Mouse (Mus musculus) hindbrain, embryonic 14.5 days (tissue): ENCODE measurements at regions not wholly inside any gene's neighbourhood (a gene's known extent, or its start where the extent isn't known, plus 50 kb on each side); places are given as distances from the start of the nearest gene placed in this dataset.

Experiments used
- ATAC-seq: fragments of 200-750 bp; cut with Nextera tagmentation; 2 replicates; pipeline ENCODE4 v1.8.0; 2017; ENCODE audit warnings: moderate number of reproducible peaks, mild to moderate bottlenecking, moderate TSS enrichment, moderate library complexity; ENCODE audit not compliant: low FRiP score
- DNase-seq: peaks from one replicate; pipeline ENCODE4 v3.0.0-alpha.2; 2015; ENCODE audit warnings: low spot score
- H3K27ac ChIP-seq: fragments of 300-500 bp; sonication (generic); 2 replicates; pipeline ENCODE4 v1.5.1; 2014; ENCODE audit warnings: mild to moderate bottlenecking, moderate library complexity
- H3K27me3 ChIP-seq: fragments of 300-500 bp; sonication (generic); 2 replicates; pipeline ENCODE4 v1.6.1; 2014; ENCODE audit warnings: mild to moderate bottlenecking, low read length, mixed read lengths; ENCODE audit not compliant: control insufficient read depth, insufficient read depth
- H3K36me3 ChIP-seq: fragments of 300-500 bp; sonication (generic); replicated peaks from 2 replicates; pipeline ENCODE4 v1.6.1; 2014; ENCODE audit not compliant: control insufficient read depth, insufficient read depth
- H3K4me1 ChIP-seq: fragments of 300-500 bp; sonication (generic); replicated peaks from 2 replicates; pipeline ENCODE4 v1.6.1; 2014; ENCODE audit warnings: antibody characterized with exemption, low read length, mixed read lengths; ENCODE audit not compliant: control insufficient read depth, insufficient read depth
- H3K4me2 ChIP-seq: fragments of 300-500 bp; sonication (generic); replicated peaks from 2 replicates; pipeline ENCODE4 v1.6.1; 2014; ENCODE audit warnings: mild to moderate bottlenecking, moderate library complexity
- H3K4me3 ChIP-seq: fragments of 300-500 bp; sonication (generic); replicated peaks from 2 replicates; pipeline ENCODE4 v1.5.1; 2014; ENCODE audit warnings: mild to moderate bottlenecking, low read length
- H3K9ac ChIP-seq: fragments of 300-500 bp; sonication (generic); 2 replicates; pipeline ENCODE4 v1.6.1; 2014
- H3K9me3 ChIP-seq: fragments of 300-500 bp; sonication (generic); 2 replicates; pipeline ENCODE4 v1.6.1; 2016; ENCODE audit warnings: low read length; ENCODE audit not compliant: control insufficient read depth
- WGBS: fragments of 180-500 bp; shearing (Covaris S2); extraction: QIAGEN DNeasy Blood & Tissue Kit; methylation state at CpG from one replicate; pipeline ENCODE4 v1.1.7; 2014; 5-methylcytosine and 5-hydroxymethylcytosine counted together

GRCm38 (mm10) chr6:117451001-117451400 is 282.7 kb downstream of the Cxcl12 start:
- Histone ChIP-seq H3K36me3 (no peaks in the 10 kb centered on the region), H3K27me3 (no peaks in the 10 kb centered on the region), H3K4me3 (no peak overlapping the region), H3K4me1 (no peaks in the 10 kb centered on the region), H3K9ac (no peak overlapping the region), H3K4me2 (no peak overlapping the region), H3K27ac (no peak overlapping the region), H3K9me3 (no peaks in the 10 kb centered on the region)
- WGBS: 83% methylated on average over 5 of the region's 5 CpGs
- ATAC-seq (no peak), DNase-seq (no peak)

DNA sequence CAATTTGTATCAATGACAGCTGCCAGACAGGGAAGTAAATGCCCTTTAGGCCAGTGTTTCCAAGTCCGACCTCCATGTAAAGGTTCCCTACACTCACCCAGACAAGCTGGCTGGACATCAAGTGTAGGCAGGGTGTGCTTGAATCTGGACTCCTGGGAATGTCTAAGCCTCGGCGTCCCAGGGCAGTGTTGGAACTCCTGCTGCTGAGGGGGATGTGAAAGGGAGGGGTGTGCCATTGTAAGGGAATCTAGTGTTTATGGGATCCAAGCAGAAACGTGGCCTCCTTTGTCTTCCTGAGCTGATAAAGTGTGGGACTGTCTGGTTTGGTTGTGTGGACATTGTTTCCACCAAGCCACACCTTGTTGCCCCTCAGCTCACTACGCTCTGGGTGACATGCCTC is 291.9 kb downstream of the Cxcl12 start:
- Histone ChIP-seq H3K36me3 (no peaks in the 10 kb centered on the region), H3K4me1 (no peaks in the 10 kb centered on the region), H3K27ac (no peak overlapping the region), H3K9me3 (no peaks in the 10 kb centered on the region), H3K4me3 (no peak overlapping the region), H3K9ac (no peak overlapping the region), H3K27me3 (no peaks in the 10 kb centered on the region), H3K4me2 (no peak overlapping the region)
- DNase-seq: no peak
- WGBS: 42% methylated on average over 5 of the region's 5 CpGs
- ATAC-seq: no peak

DNA sequence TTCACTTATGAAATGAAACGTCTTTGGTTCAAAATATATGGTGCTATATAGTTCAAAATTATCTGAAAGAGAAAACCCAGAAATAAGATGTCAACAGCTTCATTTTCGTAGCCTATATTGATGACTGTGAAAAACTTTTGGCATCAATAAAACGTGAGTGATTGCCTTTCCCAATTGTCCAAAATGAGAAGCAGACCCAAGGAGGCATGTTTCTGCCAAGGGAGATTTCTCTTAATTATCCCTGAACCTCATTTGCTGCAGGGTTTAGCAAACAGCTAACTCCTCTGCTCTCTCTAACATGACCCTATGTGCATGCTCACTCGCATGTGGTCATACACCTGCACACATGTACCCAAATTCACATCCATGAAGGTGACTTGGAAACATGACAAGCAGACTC is 296.8 kb downstream of the Cxcl12 start:
- Histone ChIP-seq H3K4me1 (no peaks in the 10 kb centered on the region), H3K36me3 (no peaks in the 10 kb centered on the region), H3K27ac (no peak overlapping the region), H3K9me3 (no peaks in the 10 kb centered on the region), H3K9ac (no peak overlapping the region), H3K4me3 (no peak overlapping the region), H3K4me2 (no peak overlapping the region), H3K27me3 (no peaks in the 10 kb centered on the region)
- WGBS: 88% methylated on average over 4 of the region's 4 CpGs
- no peak for DNase-seq
- ATAC-seq: no peak

DNA sequence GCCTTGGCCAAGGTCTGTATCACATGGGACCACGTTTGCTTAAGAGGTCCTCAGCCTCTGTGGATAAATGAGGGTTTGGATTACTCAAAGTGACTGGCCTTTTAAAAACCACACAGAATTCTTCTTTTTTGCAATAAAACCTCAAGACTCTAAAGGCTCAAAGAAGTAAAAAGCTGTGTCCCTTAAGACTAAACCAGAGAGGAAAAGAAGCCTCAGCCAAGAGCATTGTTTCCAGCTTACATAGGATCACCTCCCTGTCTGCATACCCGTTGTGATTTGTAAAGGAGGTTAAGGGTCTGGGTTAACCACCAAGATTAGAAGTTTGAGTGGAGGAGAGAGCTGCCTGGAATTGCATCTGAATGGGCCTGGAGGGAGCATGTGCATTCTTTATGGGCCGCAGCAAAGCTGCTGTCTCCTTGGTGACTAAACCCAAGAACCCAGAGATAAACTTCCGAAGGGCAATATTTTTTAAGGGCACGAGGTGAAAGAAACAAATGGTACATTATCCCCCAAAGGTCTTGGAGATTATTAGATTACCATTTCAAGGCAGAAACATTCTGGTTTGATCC is 297.4 kb downstream of the Cxcl12 start:
- Histone ChIP-seq H3K9ac (no peak overlapping the region), H3K36me3 (no peaks in the 10 kb centered on the region), H3K4me3 (no peak overlapping the region), H3K27me3 (no peaks in the 10 kb centered on the region), H3K27ac (no peak overlapping the region), H3K4me1 (no peaks in the 10 kb centered on the region), H3K9me3 (no peaks in the 10 kb centered on the region), H3K4me2 (no peak overlapping the region)
- ATAC-seq (no peak), DNase-seq (no peak)
- WGBS: 46% methylated on average over 5 of the region's 5 CpGs

GRCm38 (mm10) chr6:117479376-117479775 is 311.0 kb downstream of the Cxcl12 start:
- no peaks in the 10 kb centered on the region for H3K4me1 ChIP-seq
- DNase-seq (no peak), ATAC-seq (no peak)
- H3K36me3 ChIP-seq: no peaks in the 10 kb centered on the region
- WGBS: 47% methylated on average over 2 of the region's 2 CpGs
- H3K4me2 ChIP-seq: no peak overlapping the region
- no peaks in the 10 kb centered on the region for H3K9me3 ChIP-seq
- no peak overlapping the region for H3K9ac ChIP-seq
- H3K4me3 ChIP-seq: no peak overlapping the region
- no peak overlapping the region for H3K27ac ChIP-seq
- no peaks in the 10 kb centered on the region for H3K27me3 ChIP-seq

GRCm38 (mm10) chr6:117480396-117480795 is 312.1 kb downstream of the Cxcl12 start:
- Histone ChIP-seq H3K9ac (no peak overlapping the region), H3K4me1 (no peaks in the 10 kb centered on the region), H3K4me2 (no peak overlapping the region), H3K9me3 (no peaks in the 10 kb centered on the region), H3K4me3 (no peak overlapping the region), H3K27me3 (no peaks in the 10 kb centered on the region), H3K27ac (no peak overlapping the region), H3K36me3 (no peaks in the 10 kb centered on the region)
- ATAC-seq (no peak), DNase-seq (no peak)
- WGBS: 72% methylated on average over 2 of the region's 2 CpGs

DNA sequence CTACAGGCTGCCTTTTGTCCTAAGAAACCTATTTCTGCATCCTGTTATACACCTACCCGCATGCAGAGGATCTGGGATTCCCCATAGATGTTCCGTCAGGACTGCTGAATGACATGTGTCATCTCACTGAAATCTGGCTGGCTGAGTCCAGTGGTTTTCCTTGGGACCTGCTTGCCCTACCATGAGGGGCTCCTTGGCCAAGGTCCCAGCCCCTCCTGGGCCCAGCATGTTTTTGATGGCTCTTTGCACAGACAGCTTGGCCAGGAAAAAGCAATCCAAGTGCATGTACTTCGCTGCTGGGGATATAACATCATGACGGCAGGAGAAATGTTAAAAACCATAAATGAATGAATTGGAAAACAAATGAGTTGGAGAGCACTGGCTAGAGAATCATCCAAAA is 320.8 kb downstream of the Cxcl12 start:
- Histone ChIP-seq H3K9me3 (no peaks in the 10 kb centered on the region), H3K4me1 (no peaks in the 10 kb centered on the region), H3K4me2 (no peak overlapping the region), H3K36me3 (no peaks in the 10 kb centered on the region), H3K27ac (no peak overlapping the region), H3K27me3 (no peaks in the 10 kb centered on the region), H3K4me3 (no peak overlapping the region), H3K9ac (no peak overlapping the region)
- 93% methylated on average over 4 of the region's 4 CpGs for WGBS
- ATAC-seq: no peak
- no peak for DNase-seq

GRCm38 (mm10) chr6:117489761-117490396 is 321.5 kb downstream of the Cxcl12 start:
- no peak overlapping the region for H3K27ac ChIP-seq
- WGBS: 83% methylated on average over 3 of the region's 3 CpGs
- H3K27me3 ChIP-seq: no peaks in the 10 kb centered on the region
- no peaks in the 10 kb centered on the region for H3K9me3 ChIP-seq
- no peak overlapping the region for H3K4me2 ChIP-seq
- no peak overlapping the region for H3K4me3 ChIP-seq
- ATAC-seq: no peak
- no peaks in the 10 kb centered on the region for H3K4me1 ChIP-seq
- no peak overlapping the region for H3K9ac ChIP-seq
- no peak for DNase-seq
- H3K36me3 ChIP-seq: no peaks in the 10 kb centered on the region

DNA sequence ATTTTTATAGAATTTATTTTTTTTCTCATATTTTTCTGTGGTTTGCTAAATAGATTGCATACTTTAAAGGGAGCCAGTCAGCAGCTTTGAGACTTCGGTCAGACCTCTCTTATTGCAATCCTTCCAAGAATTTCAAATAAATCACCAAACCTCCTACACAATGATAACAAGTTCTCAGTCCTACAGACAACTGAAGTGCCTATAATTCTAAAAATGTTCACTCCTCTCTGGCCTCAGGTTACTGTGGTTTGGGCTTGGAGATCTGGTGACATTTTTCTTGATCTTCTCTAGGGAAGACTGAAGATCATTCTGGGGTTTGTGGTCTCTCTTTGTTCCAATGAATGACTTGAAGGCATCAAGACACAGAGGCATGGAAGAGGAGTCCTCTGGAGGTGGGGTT is 326.6 kb downstream of the Cxcl12 start:
- Histone ChIP-seq H3K4me2 (no peak overlapping the region), H3K4me1 (no peaks in the 10 kb centered on the region), H3K27ac (no peak overlapping the region), H3K36me3 (no peaks in the 10 kb centered on the region), H3K4me3 (no peak overlapping the region), H3K27me3 (no peaks in the 10 kb centered on the region), H3K9ac (no peak overlapping the region), H3K9me3 (no peaks in the 10 kb centered on the region)
- no peak for DNase-seq
- ATAC-seq: no peak
- 97% methylated on average over 1 of the region's 1 CpGs for WGBS

- no peak for DNase-seq
- Histone ChIP-seq H3K4me3 (no peak overlapping the region), H3K4me1 (no peaks in the 10 kb centered on the region), H3K36me3 (no peaks in the 10 kb centered on the region), H3K27me3 (no peaks in the 10 kb centered on the region), H3K9ac (no peak overlapping the region), H3K9me3 (no peaks in the 10 kb centered on the region), H3K27ac (no peak overlapping the region), H3K4me2 (no peak overlapping the region)
- ATAC-seq: no peak
- 81% methylated on average over 5 of the region's 5 CpGs for WGBS
Measured at GRCm38 (mm10) chr6:117497337-117497736, 329.0 kb downstream of the Cxcl12 start.
